Mouse (Mus musculus): ENCODE measurements at regions not wholly inside any gene's neighbourhood (a gene's known extent, or its start where the extent isn't known, plus 50 kb on each side); places are given as distances from the start of the nearest gene placed in this dataset.

DNA sequence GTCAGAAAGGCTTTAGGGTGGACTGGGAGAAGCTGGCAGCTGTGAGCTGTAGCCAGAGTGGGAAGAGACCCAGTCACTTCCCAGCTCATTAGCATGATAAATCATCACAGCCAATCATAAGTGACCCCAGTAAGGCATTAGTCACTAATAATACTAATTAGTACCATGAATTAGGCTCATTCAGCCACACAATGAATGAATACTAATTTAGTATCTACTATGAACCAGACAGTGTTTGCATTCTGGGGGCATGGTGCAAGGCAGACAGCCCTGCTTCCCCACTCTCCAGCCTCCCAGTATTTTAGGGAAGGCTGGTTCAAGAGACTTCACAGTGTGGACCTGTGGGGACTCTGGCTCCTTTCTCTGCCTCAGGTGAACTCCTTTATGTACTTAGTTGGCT lies 523.7 kb downstream of the Tbc1d22a start:
- no peak for DNase-seq (ENCODE audit: low read depth)

DNA sequence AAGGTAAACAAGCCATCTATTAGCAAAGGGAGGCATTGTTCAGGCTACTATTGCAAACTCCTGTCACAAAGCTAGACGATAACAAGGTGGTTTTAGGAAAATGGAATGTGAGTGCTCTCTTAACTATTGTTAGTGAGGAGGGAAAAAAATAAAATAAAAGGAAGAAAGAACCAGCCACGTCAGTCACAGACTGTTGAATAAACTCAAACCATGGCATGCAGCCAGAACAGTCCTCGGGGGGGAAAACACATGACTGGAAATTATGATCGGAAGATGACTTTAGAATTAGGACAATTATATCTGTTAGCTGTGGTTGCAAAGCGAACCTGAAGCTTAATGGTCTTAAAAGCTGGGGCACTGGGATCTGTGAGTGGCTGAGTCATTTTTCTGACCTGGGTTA lies 524.1 kb downstream of the Tbc1d22a start:
- DNase-seq (ENCODE audit: low read depth) = no peak

DNA sequence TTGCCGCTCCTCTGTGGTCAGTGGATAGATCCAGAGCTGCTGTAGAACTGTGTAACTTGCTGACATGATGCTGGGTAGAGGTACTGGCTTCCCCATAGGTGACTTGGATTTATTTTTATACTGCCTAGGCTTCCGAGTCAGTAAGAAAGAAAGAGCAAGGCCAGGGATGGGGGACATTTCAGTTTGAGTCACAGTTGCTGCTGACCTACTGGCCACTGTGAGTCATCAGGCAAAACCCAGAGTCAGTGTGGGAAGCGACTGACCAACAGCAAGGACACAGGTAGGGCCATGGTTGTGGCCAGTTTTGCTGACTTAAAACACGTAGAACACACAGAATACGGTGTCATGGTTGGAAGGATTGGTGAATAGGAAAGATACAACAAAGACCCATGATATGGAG lies 524.5 kb downstream of the Tbc1d22a start:
- no peak for DNase-seq (ENCODE audit: low read depth)

DNA sequence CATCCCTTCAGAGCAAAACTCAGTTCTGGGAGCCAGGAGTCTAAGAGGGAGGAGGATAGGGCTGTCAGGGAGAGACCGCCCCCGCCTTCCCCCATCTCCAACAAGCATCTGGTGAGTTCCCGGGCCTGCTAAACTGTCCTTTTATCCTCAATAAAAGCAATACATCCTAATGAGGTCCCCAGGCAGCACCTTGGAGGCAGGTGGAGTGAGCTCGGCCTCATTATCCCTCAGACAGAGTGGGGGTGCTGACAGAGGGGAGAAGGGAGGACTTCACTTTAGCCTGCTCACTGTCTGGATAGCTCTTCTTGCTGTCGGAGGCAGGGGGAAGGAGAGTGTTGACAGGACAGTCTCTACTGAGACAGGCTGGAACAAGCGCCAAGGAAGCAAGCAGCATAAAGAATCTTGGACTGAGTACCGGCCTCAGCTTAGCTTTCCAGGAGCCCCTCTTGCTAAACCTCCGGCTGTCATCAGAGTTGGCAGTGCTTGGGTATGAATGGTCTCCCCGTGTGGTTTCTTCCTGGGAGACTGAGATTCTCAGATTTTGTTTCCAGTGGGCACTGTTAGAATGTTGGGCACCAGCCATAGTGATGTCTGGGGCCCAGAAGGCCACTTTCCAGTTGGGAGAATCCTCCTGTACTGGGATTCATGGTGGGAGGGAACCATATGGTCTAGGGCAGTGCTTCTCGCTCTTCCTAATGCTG lies 537.3 kb downstream of the Tbc1d22a start:
- DNase-seq (ENCODE audit: low read depth) = no peak

DNA sequence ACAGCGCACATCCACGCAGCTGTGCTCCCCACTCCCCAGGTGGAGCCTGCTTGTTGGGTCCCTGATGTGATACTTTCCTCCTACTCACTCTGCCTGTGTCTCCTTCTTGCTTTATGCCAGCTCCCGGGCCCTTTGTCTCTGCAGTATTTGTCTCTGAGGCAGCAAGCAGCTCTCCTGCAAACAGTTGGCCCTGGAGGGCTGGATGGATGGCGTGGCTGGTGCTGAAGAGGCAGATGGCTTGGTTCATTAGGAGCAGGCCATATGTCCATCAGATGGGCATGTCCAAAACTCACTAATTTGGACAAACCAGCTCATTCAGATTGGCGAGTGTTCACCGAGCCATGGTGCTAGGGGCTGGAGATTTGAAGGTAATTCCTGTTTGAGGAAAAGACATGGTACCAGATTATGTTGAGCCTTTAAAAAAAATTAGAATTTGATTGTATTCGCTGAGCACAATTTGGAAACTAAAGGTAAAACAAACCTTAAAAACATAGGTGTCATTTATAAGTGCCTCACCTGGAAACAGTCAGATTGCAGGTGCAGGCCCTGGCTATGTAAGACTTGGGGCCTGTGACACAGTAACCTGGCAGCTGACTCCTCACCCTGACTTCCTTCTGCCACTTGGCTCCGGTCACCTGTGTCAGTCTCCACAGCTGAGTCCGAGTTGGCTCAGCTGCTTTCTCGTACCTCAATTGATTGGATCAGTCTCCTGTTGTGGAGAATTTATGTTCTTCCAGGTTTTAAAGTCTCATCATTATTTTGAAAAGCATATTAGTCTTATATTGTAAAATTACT lies 549.5 kb downstream of the Tbc1d22a start:
- DNase-seq (ENCODE audit: low read depth) = no peak

DNA sequence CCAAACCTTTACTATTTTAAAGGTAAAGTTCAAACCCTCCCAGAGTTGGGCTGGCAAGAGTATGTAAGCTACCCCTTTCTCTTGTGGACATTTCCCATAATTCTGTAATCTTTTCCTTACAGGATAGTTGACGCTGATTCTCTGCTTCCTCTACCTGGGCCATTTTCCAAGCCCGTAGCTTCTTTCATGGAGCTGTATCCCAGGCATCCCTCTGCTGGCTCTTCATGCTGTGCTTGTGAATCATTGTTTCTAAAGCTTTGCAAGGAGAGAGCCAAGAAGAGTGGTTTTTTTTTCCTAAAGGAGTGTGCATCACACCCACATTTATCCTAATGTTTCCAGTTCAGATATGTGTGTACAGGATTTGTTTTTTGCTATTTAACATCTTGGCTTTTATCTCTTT lies 553.4 kb downstream of the Tbc1d22a start:
- no peak for DNase-seq (ENCODE audit: low read depth)

DNA sequence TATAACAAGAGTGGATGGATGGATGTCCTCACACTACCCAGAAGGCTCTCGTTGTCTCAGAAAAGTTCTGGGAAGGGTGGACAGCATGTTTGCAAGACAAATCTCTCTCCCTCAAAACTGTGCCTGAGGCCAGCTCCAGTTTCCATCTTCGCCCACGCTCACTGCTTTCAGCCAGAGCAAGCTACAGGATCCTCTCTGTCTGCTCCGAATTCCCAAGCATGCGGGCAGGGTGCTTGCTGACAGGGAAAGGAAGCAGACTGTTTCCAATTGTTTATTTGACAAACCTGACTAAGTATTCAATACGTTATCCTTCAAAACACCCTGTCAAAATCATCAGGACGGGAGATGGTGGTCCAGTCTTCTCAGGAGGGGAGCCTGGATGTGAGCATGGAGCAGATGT lies 558.8 kb downstream of the Tbc1d22a start:
- no peak for DNase-seq (ENCODE audit: low read depth)

DNA sequence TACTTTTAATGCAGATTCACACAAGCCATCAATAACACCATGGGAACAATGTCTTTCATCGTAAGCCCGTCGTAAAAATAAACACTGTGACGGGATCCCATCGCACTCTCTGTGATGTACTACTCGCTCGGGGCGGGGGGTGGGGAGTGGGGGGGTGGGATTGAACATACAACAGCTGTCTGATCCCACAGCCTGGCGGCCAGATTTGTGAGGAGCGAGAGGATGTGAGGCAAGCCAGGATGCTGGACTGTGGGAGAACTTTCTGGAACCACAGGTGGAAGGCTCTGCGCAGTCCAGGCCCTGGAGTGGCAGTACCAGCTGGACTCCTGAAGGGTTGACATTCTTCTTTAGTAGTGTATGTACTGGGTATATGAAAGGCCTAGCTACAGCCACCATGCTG lies 563.7 kb downstream of the Tbc1d22a start:
- DNase-seq (ENCODE audit: low read depth) = no peak

DNA sequence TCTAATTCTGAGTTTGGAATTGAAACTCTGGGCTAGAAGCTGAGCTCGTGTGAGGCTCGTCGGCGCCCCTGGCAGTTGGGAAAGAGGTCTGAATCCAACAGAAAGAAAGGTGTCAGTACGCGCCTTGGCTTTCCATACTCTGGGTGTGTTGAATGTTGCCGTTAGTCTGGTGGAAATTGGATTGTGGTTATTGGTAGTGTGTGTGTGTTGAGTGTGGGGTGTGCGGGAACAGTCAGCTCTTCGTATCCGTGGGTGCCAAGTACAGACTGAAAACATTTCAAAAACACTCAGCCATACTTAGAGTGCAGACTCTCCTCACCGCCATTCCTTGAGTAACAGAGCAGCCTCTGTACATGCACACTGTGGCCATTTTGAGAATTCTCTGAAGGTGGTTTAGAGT lies 566.9 kb downstream of the Tbc1d22a start:
- no peak for DNase-seq (ENCODE audit: low read depth)

DNA sequence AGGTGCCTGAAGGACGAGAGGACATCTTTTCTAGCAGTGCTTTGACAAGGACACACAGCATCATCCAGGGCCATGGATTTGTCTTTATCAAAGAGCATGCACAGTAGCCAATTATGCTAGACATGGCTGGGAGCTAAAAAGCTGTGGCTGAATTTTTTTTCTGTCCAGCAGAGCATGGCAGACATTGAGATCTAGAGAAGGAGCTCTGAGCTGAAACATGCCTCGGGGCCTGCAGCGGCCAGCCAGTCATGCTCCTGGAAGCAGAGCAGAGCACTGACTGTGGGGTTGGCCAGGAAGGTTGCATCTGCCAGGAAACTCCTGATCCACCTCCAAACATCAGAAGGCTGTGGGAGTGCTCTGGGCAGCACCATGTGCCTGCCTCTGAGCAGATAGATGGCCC lies 580.5 kb downstream of the Tbc1d22a start:
- no peak for DNase-seq (ENCODE audit: low read depth)

DNA sequence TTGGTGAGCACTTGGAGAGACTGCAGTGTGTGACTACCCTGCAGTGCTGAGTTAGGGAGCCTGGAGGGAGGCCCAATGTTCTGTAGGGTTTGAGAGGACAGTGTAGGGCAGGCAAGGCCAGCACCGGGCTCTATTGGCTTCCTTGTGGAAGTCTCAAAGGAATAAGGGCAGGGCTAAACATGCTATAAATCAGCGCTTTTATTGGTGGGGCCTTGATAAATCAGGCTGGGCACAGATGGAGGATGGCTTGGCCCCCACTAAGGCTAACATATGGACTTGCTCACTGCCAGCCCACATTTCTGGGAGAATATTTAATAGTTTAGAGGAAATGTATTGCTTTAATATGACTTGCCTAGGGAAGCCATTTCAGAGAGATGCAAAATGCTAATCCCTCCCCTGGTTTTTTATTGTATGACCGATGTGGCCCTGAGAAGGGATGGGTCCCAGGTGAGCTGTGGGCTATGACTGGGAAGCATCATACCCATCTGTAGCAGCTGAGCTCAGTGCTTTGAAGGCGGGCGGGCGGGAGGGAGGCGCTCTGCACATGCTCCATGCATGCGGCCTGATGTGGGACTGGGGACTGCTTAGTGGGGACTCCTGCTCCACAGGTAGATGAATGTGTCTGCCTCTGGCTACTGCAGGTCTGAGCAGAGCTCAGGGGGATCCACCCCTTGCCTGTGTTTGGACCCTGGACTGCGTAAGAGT lies 584.4 kb downstream of the Tbc1d22a start:
- DNase-seq (ENCODE audit: low read depth) = no peak

DNA sequence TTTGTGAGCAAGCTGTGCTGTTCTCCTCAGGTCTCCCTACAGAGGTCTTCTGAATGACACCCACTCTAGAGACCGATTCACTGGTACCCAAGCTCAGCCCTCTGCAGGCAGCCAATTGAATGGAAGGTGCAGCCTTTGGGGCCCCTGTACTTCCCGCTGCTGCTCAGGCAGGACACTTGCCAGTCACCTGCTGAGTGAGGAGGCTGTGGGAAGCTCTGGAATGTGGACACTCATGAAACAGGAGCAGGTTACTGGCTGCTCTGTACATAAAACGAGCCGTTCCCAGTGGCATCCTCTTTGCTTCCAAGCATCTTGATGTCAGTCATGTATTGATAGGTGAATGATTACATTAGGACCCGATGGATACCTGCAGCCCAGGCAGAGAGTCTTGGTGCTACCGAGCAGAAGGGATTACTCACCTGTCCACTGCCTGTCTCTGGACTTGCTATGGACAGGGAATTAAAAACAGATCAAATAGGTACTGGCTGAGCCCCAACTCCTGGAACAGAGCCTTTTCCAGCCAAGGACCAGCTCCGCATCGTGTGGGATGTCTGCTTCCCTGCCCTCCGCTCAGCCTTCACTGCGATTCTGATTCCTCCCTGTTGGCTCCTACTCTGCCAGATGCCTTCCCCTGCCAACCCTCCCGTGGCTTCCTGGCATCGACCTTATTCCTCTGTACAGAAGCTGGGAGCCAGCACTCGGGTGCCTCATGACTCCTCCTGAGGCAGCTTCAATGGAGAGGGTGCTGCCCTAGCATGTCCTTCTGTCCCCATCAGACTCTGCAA lies 593.2 kb downstream of the Tbc1d22a start:
- no peak for DNase-seq (ENCODE audit: low read depth)

DNA sequence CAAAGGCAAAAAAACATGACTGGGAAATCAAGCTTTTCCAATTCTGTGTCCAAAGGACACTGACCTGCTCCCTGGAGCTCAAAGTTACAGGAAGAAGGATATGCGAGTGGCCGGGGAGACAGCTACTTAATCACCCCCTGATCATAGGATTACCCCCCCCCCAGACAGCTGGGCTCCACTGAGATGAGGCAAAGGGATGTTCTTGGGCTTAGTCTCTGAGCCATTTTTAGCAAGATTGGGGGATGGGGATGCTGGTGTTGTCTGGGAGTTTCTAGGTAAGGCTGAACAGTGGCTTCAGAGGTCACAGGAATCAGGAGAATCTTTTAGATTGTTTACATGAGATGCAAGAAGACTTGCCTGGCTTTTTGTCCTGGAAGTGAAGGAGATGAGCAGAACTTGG lies 597.6 kb downstream of the Tbc1d22a start:
- no peak for DNase-seq (ENCODE audit: low read depth)

DNA sequence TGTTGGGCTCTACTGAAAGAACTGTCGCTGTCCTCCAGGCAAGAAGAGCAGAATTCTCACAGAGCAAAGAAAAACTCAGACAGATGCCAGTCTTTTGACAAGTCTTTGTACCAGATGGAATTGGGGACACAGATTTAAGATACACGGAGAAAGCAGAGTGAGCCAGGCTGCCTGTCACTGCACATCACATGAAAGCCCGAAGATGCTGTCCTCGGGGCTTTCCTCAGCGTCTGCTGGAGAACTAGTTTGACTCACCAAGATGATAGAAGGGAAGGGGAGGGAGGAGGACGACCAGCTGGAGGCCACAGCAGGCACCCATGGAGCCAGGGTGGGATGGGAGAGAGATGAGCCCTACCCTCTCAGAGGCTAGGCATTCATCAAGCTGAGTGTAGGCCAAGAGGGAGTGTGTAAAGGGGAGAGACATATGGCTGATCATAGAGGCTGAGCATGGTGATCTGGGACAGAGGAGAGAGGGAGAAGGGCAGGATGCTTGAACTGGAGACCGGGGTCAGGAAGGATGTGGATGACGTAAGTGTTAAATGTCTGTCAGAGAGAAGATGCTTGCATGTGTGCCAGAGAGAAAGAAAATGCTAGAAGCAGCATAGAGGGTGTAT lies 600.7 kb downstream of the Tbc1d22a start:
- DNase-seq (ENCODE audit: low read depth) = no peak

DNA sequence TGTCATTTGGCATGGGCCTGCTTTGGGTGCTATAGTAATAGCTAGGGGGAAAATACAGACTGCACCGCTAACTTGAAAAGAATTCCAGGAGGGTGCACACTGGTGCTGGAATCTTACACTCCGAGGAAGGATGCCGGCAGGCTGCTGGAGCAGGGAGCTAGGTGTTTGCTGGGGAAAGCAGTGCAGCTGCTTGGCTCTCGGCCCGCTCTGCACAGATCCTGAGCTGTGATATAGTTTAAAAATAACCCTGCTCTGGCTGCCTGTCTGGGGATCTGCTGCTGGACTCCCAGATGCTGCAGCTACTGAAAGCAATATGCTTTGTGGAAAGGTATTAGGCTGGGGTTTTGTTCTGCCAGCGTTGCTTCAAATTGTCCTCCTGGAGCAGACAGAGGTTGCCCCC lies 621.7 kb downstream of the Tbc1d22a start:
- no peak for DNase-seq (ENCODE audit: low read depth)

DNA sequence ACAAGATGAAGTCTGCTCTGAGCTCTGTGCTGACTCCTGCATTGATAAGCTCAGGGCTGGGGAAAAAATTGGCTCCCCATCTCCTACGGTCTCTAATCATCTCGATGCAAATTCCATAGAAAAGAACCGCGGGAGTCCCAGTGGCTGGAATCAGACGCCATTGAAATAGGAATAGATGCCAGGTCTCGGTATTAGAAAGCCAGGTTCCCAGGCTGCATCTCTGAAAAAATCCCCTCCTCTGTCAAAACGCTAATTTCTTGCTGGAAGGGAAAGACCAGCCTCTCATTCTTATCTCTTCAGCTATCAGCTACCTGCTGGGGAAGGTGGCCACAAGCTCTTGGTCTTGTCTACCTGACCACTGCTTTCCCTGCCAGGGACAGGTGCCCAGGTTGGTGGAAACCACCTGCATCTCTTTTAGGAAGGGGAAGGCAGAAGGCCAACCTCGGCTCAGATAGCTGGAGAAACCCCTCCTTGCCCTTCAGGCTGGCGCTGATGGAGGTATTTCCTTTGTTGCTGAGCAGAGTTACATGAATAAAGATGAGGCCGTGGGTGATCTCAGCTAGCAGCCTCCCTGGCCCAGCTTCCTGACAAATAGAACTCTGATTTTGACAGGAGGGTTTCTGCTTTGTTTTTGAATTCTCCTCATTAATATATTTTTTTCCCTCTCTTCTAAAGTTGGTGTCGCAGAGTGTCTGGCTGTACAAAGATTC lies 638.1 kb downstream of the Tbc1d22a start:
- DNase-seq (ENCODE audit: low read depth) = no peak

DNA sequence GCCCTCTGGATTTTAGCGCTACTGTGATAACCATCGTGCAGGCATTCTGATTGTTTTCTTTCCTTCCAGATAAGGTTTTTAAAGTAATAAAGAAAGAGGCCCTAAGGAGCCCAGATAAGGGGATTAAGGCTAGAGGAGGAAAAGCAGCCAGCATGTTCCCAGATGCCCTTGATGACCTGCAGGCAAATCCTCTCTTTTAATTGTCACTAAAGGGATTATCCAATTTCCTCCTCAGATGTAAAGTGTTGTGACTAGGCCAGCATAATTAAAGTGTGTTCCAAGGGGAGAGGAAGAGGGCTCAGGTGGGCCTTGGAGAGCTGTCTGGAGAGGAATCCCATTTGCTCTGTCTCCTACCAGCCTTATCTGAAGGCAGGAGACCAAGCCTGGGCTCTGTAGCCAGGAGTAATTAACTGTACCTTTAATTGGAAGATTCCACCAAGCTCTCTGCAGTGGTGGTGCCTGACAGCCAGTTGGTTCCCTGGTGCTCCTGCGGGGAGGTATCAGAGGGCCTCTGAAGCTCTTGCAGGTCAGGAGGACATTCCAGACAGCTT lies 644.2 kb downstream of the Tbc1d22a start:
- no peak for DNase-seq (ENCODE audit: low read depth)

DNA sequence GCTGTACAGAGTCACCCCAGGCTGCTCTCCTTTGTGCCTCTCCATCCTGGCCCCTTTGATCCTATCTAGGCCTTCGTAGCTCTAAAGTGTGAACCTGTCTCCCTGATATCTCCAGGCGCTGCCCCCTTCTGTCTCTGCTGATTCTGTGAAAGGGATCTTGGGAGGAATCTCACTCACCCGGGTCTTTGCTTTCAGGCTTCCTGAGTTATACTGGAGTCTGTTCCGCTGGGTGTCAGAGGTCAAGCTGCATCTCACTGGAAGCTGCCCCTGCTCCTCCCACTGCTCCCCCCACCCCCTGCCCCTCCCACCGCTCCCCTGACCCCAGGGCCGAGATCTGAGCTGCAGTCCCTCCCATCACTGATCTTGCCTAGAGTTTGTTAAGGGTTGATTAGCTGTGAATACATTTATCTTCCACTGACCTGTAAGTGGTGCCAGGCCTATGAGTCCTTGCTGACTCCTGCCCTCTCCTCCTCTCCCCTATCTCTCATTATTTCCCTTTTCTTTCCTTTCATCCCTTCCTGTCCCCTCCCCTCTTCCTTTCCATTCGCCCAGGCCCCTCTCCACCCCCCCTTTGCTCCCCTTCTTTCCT lies 661.6 kb downstream of the Tbc1d22a start:
- no peak for DNase-seq (ENCODE audit: low read depth)

DNA sequence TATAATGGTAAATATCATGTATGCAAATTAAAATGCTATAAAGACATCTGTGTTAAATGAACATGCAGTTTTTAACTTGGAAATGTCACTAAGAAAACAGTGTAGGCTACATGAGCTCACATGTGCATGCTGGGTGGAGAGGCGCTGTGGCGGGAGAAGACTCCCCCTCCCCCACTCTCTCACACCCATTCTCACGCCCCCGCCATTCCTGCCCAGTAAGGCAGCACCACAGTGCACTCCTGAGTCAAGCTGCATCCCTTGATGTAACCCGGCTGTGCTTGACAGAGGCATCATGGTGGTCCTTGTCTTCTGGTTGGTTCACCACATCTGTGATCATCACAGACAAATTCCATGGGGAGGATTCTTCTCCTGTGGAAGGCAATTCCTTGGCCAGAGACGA lies 647.1 kb upstream of the Fam19a5 start:
- DNase-seq (ENCODE audit: low read depth) = no peak

DNA sequence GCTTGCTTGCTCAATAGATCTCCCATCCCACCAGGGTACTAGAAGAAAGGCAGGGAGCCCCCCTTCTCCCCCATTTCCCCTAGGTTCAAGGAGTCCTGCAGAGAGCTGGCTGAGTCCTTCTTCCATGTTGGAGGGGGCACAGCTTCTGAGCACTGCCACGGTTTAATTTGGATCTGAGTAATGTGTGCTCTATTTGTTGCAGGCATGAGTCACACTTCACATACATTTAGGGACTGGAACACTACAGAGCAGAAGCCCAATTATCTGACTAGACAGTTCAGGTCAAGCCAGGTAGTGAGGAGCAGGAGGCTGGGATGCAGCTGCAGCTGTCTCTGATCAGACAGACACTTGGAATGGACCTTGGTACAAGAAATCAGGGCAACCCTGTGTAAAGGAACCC lies 644.1 kb upstream of the Fam19a5 start:
- no peak for DNase-seq (ENCODE audit: low read depth)

DNA sequence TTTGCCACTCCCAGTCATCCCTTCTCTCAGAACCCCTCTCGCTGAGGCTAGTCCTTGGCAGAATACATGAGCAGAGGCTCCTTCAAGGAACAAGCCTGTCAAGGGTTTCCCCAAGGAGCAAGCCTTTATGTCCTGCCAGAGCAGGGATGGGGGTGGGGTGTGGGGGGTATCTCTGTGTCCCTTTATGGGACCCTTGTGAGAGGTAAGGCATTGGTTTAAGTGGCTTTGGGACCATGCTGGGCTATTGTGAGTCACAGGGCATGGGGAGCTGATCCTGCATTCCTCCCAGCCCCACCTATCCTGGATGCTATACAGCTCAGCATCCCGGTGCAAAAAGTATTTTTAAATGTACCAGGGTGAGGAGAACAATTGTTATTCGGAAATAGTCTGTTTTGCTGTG lies 641.1 kb upstream of the Fam19a5 start:
- no peak for DNase-seq (ENCODE audit: low read depth)

Data from fibroblast of lung, adult 2 months (primary cell).